Mouse (Mus musculus): Measurements from ENCODE around the gene Dock7.
A peak's percentile ranks its signal among the peaks of the same experiment; 100 is the strongest.

Gene Dock7

DNA sequence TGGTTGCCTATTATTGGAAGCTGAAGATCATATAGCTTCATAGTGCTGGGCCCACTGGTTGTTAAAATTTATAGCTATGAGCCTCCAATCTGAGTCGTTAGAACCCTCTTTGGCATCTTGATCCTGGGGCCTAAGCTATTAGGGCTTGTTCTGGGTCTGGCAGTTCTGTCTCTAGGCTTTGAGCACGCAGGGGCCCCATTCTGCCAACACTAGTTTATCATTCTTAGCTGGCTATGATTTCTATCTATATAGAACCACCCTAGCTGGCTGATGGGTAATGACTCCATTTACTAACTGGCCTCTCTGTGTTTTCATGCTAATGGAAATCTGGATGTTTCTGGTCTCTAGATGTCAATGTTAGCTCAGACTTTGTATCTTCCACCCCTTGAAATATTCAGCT is 203.0 kb downstream of the Dock7 start:
- no peak for DNase-seq (ENCODE audit: low read depth, low spot score)

GRCm38 (mm10) chr4:98910246-98910645 is 210.5 kb downstream of the Dock7 start:
- no peak for DNase-seq (ENCODE audit: low read depth, low spot score)

DNA sequence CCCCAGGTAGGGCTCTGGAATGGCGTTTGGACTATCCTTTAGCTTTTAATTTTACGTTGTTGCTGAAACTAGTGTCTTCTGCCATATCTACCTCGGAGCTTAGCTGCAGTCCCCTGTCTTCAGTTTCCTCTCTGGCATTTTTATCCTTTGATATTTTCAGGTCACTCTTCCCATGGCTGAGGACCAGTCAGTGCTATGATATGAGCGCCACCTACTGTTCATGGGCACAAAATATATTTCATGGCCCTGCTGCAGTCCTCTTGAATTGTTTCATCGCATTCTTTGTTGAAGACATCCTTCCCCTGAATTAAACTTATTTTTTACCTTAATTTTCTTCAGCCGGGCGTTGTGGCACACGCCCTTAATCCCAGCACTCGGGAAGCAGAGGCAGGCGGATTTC is 233.6 kb downstream of the Dock7 start:
- DNase-seq (ENCODE audit: low read depth, low spot score), result peak; percentile 77
